Mouse (Mus musculus) ovary, postnatal 36 days (tissue): ENCODE results near the gene Mia3.
"Not testable (repeated sequence)": the region's sequence is repeated elsewhere in the genome, so short reads cannot be mapped to it uniquely, and the experiment has no call there.

Experiments
- DNase-seq: peaks from one replicate; pipeline ENCODE4 v3.0.0; 2022; ENCODE audit warnings: low spot score, mixed read lengths

Gene Mia3

DNA sequence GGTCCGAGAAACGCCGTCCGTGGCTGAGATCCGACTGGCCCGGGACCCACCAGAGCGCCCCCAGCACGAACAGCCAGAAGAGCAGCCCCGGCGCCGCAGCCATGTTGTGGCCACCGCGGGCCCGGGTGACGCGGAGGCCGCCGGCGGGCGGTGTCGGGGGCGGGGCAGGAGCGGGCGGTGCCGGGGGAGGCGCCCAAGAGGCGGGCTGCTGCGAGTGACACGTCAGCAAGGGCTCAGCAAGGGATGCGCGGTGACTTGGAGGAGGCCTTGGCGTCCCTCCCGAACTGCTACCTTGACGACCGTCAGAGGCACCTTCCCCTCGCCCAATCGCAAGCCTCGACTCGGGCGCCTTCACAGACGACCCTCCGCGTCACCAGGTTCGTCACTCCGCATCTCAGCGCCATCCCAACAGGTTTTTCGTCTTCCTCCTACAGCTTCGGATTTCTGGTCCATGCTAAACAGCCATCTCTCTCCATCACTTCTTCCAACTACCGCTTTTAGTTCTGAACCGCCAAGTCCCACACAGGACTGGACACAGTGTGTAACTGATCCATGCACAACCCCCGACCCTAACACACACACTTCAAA lies at the start of gene Mia3:
TSS of gene Mia3 (minus strand) at position 127 of the 588 bp plus-strand sequence.
- peak; percentile 95 for DNase-seq

GRCm38 (mm10) chr1:183417873-183418272 lies 48.5 kb upstream of the Mia3 start, which contains the start of gene Hhipl2:
TSS of gene Hhipl2 (plus strand) at chr1:183418215.
- DNase-seq, result no peak

DNA sequence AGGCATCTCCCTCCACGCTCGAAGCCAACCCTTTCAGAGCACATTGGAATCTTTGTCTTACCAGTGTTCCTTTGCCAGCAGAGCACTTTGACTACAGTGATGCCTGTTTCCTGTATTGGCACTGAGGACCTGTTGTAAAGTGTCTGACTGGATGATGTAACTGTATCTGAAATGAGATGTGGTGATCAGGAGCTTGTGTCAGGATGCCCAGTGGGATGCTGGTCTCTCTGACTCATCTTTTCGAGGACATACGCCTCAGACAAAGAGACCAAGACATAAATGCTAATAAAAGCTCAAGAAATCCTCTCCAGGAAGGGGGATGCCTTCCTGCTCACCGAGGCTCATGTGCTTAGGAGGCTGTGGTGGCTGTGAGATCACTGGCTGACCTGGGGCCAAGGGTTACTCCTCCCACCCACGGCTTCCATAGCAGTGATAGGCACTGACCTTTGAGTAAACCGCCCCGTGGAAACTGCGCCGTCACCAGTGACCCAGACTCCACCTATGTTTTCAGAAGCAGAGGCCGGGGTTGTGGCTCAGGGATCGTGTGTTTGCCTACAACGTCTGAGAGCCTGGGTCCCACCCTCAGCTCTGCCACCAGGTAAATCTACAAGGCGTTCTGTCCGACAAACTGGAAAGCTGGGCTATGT lies 44.9 kb upstream of the Mia3 start:
- DNase-seq, result no peak

DNA sequence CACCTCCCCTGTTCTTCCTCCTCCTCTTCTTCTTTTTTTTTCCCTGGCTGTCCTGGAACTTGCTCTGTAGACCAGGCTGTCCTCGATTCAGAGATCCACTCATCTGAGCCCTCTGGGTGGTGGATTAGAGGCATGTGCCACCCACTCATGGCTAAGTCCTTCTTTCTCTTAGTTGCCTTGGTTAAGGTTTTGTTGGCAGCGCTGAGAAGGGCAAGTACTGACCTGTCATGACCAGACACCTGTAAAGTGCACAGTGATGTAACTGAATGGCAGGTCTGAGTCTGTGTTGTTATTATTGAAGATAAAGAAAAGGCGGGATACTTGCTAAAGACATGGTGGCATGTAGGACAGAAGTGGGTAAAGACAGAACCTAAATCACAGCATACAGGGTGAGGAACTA lies 34.0 kb upstream of the Mia3 start:
- DNase-seq, result no peak

- peak; percentile 90 for DNase-seq
Measured at GRCm38 (mm10) chr1:183388426-183389406, 19.4 kb upstream of the Mia3 start, which contains the start of gene Taf1a. TSS of gene Taf1a (plus strand) at chr1:183388981.

DNA sequence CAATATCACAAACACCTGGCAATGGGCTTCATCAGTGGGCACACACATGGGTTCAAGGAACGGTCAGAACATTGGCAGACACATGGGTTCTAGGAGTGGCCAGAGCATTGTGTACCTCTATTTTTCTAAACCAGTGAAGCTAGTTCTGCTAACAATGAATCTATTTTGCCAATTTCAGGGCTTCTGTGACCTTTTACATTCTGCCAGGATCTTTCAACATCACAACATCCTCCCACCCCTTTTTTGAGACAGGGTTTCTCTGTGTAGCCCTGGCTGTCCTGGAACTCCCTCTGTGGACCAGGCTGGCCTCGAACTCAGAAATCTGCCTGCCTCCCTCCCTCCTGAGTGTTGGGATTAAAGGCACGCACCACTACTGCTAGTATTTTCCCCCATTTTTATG lies 18.1 kb upstream of the Mia3 start:
- DNase-seq, result not testable (repeated sequence)

DNA sequence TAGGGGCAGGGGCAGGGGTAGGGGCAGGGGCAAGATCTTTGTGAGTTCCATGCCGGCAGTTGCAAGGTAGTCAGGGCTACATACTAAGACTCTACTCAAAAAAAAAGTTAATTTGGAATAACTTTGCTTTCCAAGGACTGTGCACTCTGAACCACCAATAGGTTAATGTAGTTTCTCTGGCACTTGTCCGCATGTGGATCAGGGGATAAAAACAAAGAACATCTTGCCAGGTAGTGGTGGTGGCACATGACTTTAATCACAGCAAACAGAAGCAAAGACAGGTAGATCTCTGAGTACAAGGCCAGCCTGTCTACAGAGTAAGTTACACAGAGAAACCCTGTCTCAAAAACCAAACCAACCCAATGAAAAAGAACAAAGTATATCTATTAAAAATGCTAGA lies 13.3 kb upstream of the Mia3 start:
- DNase-seq, result no peak

GRCm38 (mm10) chr1:183381816-183382215 lies 12.5 kb upstream of the Mia3 start:
- DNase-seq, result no peak

GRCm38 (mm10) chr1:183379376-183379775 lies 10.0 kb upstream of the Mia3 start:
- DNase-seq, result not testable (repeated sequence)

- DNase-seq, result no peak
Measured at GRCm38 (mm10) chr1:183378321-183378941, 9.1 kb upstream of the Mia3 start.

DNA sequence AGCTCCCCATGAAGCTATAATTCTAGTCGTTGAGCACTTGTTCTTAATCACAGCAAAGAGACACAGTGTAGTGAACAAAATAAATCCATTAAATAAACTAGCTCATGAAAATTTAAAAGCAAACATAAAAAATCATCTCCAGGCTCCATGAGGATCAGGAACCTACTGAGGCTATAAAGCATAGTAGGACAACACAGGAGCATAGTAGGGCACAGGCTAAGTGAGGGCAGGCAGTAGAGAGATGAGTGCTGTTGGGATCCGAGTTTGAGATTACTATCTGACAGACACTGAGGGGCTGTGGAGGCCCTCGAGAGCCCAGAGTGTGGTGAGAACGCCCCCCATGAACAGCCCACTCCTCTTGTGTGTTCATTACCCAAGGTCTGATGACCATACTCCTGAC lies 7.7 kb upstream of the Mia3 start:
- DNase-seq, result no peak

GRCm38 (mm10) chr1:183374728-183375127 lies 5.4 kb upstream of the Mia3 start:
- no peak for DNase-seq

DNA sequence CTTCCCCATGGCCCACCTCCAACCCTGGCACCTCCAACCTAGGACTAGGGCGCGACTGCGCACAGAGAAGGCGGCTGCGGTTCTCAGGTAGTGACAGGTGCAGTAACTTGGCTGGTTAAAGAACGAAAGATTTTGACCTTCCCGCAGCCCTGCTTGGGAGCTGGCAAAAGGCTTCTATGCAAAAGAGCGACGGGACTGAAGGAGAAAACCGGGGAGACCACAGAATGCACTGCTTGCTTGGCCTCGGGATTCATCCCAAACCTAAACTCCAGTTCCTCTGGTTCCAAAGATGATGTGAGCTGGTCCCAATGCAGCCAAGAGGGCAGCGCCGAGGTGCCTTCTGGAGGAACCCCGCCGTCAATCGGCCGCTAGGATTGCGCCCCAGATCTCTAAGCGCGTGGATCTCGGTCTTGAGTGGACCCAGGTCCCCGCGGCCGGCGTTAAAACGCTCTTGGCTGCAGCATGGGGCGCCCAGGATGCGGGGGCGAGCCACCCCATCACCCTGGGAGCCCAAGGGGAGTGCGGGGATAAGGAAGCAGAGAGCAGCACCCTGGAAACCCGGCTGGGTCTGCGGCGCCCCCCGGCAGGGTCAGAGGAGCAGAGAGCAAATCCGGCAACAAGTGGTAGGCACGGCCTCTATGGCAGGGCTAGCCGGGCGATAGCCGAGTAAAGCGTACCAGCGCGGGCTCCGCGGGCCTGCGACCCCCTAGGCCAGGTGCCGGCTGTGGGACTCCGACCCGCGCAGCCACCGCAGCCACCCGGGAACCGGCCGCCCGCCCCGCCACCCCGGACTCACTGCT lies 552 bp downstream of the Mia3 start:
- no peak for DNase-seq

GRCm38 (mm10) chr1:183366361-183366760 lies 3.0 kb downstream of the Mia3 start:
- DNase-seq, result no peak

DNA sequence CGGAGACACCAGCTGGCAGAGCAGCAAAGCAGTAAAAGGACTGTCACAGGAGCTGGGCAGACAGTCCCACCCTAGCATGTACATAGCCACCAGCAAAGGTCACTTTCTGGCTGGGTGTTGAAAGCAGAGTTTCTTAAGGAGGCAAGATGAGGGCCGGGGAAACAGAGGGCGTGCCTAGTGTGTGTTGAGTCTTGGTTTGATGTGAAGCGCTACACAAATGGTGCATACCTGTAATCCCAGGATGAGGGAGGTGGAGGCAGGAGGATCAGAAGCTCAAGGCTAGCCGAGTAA lies 5.8 kb downstream of the Mia3 start:
- DNase-seq, result no peak

DNA sequence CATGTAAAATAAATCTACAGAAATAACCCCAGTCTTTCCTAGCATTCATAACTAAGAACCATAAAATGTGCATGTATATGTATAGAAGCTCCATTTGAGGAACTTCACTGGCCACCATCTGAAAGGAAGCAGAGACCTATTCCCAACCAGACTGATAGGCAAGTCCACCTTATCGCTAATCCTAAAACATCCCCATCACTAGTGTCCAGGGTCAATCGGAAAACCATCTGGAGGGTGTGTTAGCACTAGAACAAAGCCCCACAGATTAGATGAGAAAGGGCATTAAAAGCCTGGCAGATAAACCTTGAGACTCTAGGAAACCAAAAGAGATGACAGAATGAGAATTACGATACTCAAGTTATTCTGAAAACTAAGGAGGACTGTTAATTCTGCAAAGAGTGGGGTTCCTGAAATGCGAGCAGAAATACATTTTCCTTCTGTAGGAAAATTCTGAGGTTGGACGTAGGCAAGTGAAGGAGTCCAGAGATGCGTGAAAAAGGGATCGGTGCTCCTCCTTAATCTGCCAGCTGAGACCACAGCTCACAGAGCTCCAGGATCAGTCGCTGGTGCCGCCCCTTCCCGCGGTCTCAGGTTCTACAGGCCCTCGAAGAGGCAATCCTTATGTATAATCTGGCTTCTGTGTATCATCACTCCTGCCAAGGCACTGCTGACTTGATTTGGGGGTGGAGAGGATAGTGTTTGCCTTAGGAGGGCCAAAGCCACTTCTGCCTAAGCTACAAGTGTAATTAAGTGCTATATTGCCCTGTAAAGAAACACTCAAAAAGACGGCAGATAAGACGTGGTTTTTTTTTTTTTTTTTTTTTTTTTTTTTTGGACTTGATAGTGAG lies 6.4 kb downstream of the Mia3 start:
- no peak for DNase-seq

- no peak for DNase-seq
Measured at GRCm38 (mm10) chr1:183362301-183362700, 7.1 kb downstream of the Mia3 start.

- no peak for DNase-seq
Measured at GRCm38 (mm10) chr1:183358901-183359300, 10.5 kb downstream of the Mia3 start.

- DNase-seq, result no peak
Measured at GRCm38 (mm10) chr1:183349840-183350239, 19.5 kb downstream of the Mia3 start.

- no peak for DNase-seq
Measured at GRCm38 (mm10) chr1:183345817-183346195, 23.5 kb downstream of the Mia3 start.
